Mouse (Mus musculus) kidney, adult 18-20 months (tissue): ENCODE results near the gene Mblac2.

Experiments used
- DNase-seq: peaks from one replicate; pipeline ENCODE4 v3.0.0; 2021

The Mblac2 gene

GRCm38 (mm10) chr13:81743391-81744091 is 32.4 kb downstream of the Mblac2 start:
- no peak for DNase-seq

- DNase-seq: no peak
Observed at GRCm38 (mm10) chr13:81744092-81744396, 32.9 kb downstream of the Mblac2 start.

- no peak for DNase-seq
Observed at GRCm38 (mm10) chr13:81754878-81755277, 43.7 kb downstream of the Mblac2 start.

- DNase-seq: no peak
Observed at GRCm38 (mm10) chr13:81755324-81755723, 44.2 kb downstream of the Mblac2 start.

- no peak for DNase-seq
Observed at GRCm38 (mm10) chr13:81757058-81757660, 46.0 kb downstream of the Mblac2 start.

GRCm38 (mm10) chr13:81760379-81760778 is 49.2 kb downstream of the Mblac2 start:
- peak; percentile 54 for DNase-seq

- DNase-seq: peak; percentile 23
Observed at GRCm38 (mm10) chr13:81761566-81762186, 50.5 kb downstream of the Mblac2 start.

GRCm38 (mm10) chr13:81764173-81764572 is 53.0 kb downstream of the Mblac2 start:
- DNase-seq: no peak

GRCm38 (mm10) chr13:81767038-81767659 is 56.0 kb downstream of the Mblac2 start:
- DNase-seq: peak; percentile 82

GRCm38 (mm10) chr13:81776217-81776616 is 65.1 kb downstream of the Mblac2 start:
- DNase-seq: no peak

- DNase-seq: no peak
Observed at GRCm38 (mm10) chr13:81782475-81782874, 71.3 kb downstream of the Mblac2 start.

- DNase-seq: peak; percentile 93
Observed at GRCm38 (mm10) chr13:81782971-81783404, 71.8 kb downstream of the Mblac2 start, which contains the start of gene Cetn3. Gene Cetn3 (plus strand): TSS chr13:81783077.

- peak; percentile 97 for DNase-seq
Observed at GRCm38 (mm10) chr13:81783405-81784342, 72.5 kb downstream of the Mblac2 start.

- peak; percentile 11 for DNase-seq
Observed at GRCm38 (mm10) chr13:81785766-81786480, 74.8 kb downstream of the Mblac2 start.

- DNase-seq: no peak
Observed at GRCm38 (mm10) chr13:81790160-81790559, 79.0 kb downstream of the Mblac2 start.

- no peak for DNase-seq
Observed at GRCm38 (mm10) chr13:81791861-81792260, 80.7 kb downstream of the Mblac2 start.

GRCm38 (mm10) chr13:81793850-81794249 is 82.7 kb downstream of the Mblac2 start:
- no peak for DNase-seq

- DNase-seq: no peak
Observed at GRCm38 (mm10) chr13:81801121-81801520, 90.0 kb downstream of the Mblac2 start.
